Mouse (Mus musculus) macrophage (primary cell): ENCODE data around the gene Suclg2. TPM values are rescaled to one million over a fixed set of nuclear protein-coding genes. Genes with fewer than 3 reads are reported as not detected.

Experiments
- H3K27ac ChIP-seq: fragments of 350-480 bp; formaldehyde crosslinking; 2 replicates; pipeline ENCODE4 v1.9.0; 2021
- H3K36me3 ChIP-seq: fragments of 350-480 bp; formaldehyde crosslinking; 2 replicates; pipeline ENCODE4 v1.9.0; 2021; ENCODE audit errors: inconsistent target
- H3K4me3 ChIP-seq: fragments of 350-480 bp; formaldehyde crosslinking; 2 replicates; pipeline ENCODE4 v1.9.0; 2021; ENCODE audit errors: inconsistent target
- H3K79me2 ChIP-seq: fragments of 350-480 bp; formaldehyde crosslinking; 2 replicates; pipeline ENCODE4 v1.9.0; 2021; ENCODE audit errors: inconsistent target
- WGBS: methylation state at CpG from one replicate; pipeline ENCODE4 v1.1.7; 2026; ENCODE audit warnings: inconsistent platforms; ENCODE audit not compliant: missing documents; 5-methylcytosine and 5-hydroxymethylcytosine counted together
- polyA plus RNA-seq: library from polyadenylated mRNA; stranded (reverse); fragments of 250-400 nt; gene quantifications from 3 replicates; pipeline ENCODE4 v1.2.4, GENCODE M21; 2018; ENCODE audit warnings: inconsistent platforms

The Suclg2 gene
- polyA plus RNA-seq, 1 experiment from 2014 or later: 20.0 TPM

DNA sequence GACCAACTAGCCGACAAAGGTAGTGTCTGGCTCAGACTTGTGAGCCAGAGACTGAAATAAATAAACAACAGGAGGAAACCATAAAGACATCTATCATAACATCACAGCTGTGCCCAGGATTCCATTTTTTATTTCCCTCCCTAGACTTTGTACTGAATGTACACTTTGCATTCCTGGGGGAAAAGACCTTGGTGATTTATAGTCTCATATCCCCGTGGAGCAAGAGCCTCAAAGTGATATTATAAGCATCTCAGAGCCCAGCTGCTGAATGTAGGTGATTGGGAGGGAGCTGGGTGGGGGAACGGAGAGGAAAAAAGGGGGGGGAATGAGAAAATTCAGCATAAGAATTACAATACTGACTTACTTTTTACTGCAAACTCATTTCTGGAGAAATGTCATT, 259.2 kb downstream of the Suclg2 start:
- H3K36me3 ChIP-seq: no peaks in the 10 kb centered on the region
- no peak overlapping the region for H3K27ac ChIP-seq
- WGBS: 55% methylated on average over 3 of the region's 3 CpGs
- H3K79me2 ChIP-seq: no peaks in the 10 kb centered on the region
- no peak overlapping the region for H3K4me3 ChIP-seq

DNA sequence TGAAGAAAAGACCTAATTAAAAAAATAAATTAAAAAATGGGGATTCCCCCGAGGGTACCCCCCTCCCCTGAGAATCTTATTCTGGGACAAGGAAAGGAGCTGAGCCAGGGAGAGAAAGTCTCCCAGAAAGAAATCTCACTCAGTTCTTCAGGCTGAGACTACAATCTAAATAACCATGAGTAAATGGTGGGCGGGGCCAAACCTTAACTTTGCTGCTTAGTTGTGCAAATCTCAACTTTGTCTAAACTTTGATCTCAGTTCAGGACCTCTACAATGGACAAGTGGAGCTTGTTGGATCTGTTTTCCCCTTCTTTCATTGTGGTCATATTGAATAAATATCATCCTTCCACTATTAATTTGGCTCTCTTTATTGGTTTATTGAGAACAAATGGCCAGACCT, 272.4 kb downstream of the Suclg2 start:
- Histone ChIP-seq H3K27ac (no peak overlapping the region), H3K4me3 (no peak overlapping the region), H3K36me3 (no peaks in the 10 kb centered on the region), H3K79me2 (no peaks in the 10 kb centered on the region)
- 100% methylated on average over 2 of the region's 2 CpGs for WGBS

DNA sequence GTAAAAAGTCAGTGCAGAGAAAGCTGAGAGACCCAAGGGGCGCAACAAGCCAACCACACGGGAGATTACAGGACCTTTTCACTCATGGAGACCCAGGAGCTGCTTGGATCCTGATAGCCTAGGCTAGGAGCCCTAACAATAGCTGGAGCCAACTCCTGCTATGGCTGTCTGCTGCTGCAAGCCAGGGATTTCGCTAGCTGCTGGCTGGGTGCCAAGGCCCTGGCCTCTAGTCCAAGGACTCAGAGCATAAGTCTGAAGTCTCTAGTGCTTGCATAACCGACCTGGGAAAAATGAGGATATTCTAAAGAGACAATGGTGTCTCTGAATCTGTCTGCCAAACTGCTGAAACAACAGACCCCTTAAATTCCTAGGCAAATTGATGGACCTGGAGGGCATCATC, 273.6 kb downstream of the Suclg2 start:
- no peaks in the 10 kb centered on the region for H3K79me2 ChIP-seq
- no peaks in the 10 kb centered on the region for H3K36me3 ChIP-seq
- 88% methylated on average over 4 of the region's 4 CpGs for WGBS
- H3K4me3 ChIP-seq: no peak overlapping the region
- H3K27ac ChIP-seq: no peak overlapping the region
